Mouse (Mus musculus) layer of hippocampus, adult 8-10 months (tissue): ENCODE measurements at regions not wholly inside any gene's neighbourhood (a gene's known extent, or its start where the extent isn't known, plus 50 kb on each side); places are given as distances from the start of the nearest gene placed in this dataset.

Experiments
- DNase-seq, 2 experiments: peaks; one replicate each; pipeline ENCODE4 v3.0.0; 2022; ENCODE audit warnings: low spot score in 2 of 2

DNA sequence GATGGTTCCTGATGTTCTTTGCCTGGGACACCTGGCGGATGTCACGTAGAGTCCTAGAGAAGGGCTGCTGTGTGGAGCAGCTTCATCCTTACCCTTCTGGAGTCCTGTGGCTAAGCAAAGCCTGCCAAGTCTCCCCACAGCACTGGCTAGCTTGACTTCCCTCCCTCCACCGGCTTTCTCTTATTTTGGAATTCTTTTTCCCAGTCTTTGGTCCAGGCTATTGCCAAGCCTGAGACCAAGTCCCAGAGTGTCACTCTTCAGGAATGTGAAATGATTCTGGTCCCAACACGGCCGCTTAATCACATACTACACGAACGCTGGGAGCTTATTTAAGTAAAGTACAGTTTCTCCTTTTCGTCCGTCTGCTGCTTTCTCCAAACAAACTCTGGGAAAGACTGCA is 146.4 kb downstream of the Fndc1 start:
- no peak for DNase-seq

DNA sequence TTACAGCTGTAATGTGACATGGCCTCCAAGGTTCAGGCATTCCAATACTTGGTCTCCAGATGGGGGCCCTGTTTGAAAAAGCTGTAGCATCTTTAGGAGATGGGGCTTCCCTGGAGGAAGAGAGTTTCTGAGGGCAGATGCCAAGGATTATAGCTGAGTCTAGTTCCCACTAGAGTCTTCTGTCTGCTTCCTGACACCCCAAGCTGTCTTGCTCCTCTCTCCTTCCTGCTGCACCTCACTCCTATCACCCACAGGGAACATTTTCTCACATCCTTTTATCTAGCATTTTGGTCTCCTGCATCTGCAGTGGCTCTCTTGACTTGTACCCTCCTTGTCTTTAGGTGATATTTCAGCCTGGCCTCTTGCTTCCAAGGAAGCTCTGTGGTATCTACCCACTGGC is 147.3 kb downstream of the Fndc1 start:
- no peak for DNase-seq

DNA sequence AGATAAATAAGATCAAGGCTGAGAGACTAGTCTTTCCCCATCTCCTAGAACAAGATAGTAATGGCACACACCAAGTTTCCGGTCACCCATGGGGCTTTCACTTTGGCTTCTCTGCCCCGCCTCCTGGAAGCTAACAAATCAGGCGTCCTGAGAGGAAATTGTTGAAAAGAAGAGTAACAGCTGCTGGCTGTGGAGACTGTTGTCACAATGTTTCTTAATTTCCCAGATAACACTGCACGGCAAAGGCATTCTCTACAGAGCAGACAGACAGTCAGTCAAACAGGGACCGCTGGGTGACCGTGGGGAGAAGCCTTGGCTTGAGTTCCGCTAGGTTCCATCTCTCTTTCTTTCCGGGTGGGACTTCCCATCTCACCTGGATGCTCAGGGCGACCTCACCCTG is 148.2 kb downstream of the Fndc1 start:
- DNase-seq, result no peak

DNA sequence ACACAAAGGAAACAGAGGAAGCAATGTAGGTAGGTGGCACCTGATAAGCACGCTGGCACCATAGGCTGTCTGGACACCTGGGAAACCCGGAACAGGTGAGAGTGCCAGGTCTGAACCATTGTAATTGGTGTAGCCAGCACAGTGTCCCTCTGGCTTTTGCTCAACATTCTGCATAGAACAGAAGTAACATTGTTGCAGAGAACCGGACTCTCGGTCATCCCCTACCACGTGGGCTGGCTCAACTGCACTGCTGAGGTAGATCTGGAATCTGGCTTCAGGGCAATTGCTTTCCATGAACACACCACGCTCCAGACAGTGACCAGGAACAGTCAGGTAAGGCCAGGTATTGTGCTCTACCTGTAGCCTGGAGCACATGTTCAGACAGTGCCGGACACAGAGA is 149.3 kb downstream of the Fndc1 start:
- no peak for DNase-seq

DNA sequence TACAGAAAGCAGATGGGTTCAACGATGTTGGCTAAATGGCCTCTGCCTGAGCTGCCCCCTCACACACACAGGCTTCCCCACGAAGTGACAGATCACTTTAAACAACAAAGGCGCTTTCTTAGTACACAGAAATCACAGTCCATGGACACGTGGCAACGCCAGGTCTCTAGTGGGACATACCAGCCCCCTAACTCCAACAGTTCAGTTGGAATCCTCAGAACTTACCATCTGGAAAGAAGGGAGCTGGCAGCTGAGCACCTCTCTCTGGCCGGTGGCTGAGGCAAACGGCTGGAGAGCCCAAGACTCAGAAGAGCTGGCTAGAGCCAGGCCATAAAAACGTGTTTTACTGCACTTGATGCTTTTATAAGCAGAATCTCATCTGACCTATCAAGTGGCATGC is 149.8 kb downstream of the Fndc1 start:
- no peak for DNase-seq

DNA sequence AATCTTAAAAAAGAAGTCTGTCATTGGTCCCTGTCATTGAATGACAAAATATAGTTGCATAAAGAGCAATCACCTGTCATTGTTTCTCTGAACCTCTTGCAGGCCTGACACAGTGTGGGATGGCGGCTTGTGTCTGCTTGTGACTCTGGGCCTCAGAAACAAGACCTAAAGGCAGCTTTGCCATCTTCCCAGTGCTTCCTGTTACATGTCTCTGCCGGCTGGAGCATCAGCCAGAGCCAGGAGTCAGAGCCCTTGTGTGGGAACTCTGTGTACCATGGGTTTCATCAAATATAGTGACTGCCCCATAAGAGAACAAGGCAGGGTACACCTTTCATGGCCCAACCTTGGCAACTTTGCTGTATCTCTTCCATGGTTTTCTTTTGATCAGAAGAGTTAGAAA is 150.3 kb downstream of the Fndc1 start:
- DNase-seq, result no peak

DNA sequence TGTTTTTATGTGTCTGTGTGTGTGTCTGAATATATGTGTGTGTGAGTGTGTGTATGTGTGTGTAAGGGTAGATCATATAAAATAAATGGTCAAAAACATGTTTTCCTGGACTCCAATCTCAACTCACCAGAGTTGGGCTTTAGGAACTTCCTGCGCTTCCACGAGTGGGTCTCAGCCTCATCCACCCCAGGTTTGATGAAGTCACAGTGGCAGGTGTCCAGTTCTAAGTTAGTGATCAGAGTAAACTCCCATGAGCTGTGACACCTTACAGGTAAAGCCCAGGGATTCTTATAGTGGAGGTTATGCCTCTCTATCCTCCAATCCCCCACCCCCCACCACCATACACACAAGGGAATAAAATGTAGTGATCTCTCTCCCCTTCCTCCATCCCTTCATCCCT is 152.6 kb downstream of the Fndc1 start:
- DNase-seq, result no peak

DNA sequence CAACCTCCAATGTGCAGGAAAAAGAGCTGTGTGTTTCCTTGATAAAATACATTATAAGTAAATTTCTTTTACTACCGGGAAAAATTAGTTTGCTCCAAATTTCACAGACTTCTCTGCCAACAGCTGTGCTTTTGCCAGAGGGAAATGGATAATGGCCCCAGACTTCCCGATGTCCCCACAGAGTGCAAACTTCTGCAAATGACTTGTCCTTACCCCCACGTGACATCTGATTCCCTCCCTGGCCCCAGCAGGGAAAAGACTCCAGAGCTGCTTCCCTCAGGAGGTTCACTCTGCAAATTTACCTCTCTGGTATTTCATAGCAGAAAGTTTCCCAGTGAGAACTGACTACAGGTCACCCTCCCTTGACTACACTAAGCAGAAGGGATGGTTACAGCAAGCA is 159.3 kb downstream of the Fndc1 start:
- no peak for DNase-seq

DNA sequence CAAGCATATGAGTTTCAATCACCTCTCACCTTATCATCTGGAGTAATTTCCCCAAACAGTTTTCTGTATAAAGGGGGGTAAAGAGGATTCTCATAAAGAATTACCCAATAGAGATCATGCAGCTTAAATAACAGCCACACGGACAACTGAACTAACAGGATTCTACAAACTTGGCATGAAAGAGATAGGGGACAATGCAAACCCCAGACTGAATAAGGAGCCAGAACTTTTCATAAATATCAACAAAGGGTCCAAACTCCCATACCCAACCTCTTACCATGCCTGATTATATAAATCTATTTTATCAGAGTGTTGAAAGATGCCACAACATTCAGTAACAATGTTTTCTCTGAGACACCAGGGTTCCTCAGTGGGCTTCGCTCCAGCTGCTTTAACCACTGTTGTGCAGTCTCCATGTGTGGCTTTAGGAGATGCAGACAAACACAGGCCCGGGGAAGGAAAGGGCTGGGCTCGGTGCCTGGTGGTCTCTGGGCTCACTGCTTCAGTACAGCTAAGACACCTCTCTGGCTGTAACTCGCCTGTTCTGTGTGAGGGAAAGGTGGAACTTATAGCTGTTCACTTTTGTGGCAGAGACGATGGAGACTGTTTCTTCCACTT is 160.2 kb downstream of the Fndc1 start:
- no peak for DNase-seq

DNA sequence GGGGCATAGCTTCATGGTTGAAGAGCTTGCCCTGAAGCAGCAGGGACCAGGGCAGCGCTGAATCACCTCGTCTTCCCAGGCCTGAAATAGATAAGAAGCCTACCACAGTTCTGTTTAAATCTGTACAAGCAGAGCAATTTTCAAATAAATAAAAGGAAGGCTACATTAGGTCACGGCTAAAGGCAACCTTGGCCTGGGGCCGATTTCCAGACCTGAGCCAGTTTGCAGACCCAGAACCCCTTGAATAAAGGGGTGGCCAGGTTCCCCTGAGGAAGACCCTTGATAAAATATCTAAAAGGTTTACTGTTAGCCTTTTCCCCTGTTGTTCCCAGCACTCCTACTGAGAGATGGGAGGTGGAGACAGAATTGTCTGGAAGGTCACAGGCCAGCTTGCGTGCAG is 160.9 kb downstream of the Fndc1 start:
- no peak for DNase-seq

DNA sequence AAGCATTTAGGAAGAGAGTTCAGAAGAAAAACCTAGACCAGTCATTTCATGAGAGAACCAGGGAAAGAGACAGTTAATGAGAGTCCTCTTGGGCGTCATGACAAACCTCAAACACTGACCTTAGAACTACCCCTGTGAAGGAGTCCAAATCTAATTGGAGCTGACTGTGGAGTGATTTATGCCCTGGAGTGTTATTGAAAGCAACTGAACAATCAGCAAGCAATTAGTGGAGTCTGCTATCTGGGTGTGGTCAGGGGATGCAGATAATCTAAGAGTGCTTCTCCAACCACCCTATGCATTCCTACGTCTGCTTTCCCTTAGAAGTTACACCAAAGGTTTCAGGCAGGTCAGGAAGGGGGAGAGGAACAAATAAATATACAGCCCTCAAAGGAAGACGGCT is 161.4 kb downstream of the Fndc1 start:
- DNase-seq, result no peak

DNA sequence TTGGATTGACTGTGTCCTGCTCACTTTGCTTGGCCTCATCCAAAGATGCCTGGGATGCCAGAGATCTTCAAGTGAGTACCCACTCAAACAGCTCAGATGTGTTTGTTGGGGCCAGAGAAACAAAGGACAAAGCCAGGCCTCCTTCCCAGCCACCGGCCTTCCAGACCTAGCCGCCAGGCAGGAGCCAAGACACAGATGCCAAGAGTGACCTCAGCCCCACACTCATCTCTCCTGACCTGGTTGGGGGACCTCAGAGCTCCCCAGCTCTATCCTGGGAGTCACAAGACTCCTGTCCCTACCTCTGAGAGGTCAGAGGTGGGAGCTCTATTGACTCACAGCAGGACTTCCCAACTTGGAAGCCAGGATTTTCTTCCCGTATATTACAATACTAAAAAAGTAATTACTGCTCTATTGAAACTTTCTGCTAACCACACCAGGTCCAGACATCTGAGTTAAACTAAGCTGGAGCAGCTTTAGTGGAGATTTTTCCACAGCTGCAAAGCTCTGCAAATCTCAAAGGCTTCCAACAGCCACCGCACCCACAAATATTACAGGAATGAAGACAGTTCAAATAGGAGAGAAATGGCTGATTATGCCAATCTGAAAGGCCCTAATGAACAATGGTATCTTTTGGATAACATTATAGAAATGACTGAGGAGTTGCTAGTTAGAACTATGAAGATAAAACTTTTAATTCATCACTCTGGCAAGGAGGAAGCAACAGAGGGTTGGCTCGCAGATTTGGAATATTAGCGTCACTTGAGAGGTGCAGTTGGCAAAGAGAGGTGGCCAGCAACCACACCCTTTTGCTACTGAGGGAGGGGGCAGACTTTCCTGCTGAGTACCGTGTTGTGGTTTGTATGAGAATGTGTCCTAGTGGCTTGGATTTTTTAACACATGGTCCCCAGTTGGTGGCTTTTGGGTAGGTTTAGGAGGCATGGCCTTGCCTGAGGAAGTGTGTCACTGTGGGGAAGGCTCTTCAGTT is 162.9 kb downstream of the Fndc1 start:
- no peak for DNase-seq

DNA sequence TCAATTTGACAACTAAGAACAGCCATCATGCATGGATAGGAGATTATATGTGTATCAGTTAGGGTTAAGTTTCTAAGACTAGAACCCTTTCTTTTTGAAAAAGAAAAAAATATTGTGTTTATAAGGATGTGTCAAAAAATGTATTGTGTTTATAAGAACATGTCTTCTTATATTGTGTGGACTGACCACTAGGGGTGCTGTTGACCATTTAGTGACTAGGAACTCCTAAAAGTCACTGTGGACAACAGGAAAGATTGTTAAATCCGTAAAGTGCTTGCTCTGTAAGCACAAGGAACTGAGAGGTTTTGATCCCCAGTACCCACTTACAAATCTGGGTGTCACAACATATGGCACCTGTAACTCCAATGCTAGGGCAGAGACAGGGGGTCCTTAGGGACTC is 170.6 kb downstream of the Fndc1 start:
- no peak for DNase-seq

DNA sequence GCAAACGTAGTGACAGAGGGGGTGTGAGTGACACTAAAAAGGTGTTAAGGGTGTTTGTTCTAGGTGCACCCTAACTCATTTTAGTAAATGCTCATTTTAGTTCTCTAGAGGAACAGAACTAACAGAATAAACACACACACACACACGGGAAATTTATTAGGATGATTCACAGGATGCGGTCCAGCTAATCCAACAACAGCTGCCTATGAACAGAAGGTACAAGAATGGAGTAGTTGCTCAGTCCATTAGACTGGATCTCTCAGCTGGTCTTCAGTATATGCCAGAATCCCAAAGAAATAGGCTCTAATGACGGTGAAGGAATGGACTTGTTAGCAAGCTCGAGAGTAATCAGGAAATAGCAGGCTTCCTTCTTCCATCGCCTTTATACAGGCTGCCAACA is 171.1 kb downstream of the Fndc1 start:
- DNase-seq, result no peak

DNA sequence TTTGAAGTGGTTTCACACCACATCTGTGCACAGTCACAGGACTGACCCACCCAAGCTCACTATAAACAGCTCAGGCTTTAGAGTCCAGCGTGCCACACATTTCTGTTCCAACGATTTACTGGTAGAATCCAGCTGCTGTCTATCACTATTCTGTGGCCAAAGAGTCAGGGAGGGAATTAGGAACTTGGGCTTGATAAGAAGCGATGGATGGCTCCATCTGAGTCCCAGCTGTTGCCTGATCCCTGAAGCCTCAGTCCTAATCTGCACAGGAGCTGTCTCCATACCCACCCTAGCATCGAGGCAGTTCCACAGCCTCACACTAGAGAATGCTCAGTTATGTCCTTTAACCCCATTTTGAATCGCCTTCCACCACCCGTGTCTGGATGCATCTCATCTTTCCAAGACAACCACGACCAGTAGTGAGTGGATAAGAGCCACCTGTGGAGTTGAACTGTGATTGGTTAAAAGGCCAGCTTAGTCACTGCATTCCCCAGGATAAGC is 173.0 kb downstream of the Fndc1 start:
- no peak for DNase-seq

DNA sequence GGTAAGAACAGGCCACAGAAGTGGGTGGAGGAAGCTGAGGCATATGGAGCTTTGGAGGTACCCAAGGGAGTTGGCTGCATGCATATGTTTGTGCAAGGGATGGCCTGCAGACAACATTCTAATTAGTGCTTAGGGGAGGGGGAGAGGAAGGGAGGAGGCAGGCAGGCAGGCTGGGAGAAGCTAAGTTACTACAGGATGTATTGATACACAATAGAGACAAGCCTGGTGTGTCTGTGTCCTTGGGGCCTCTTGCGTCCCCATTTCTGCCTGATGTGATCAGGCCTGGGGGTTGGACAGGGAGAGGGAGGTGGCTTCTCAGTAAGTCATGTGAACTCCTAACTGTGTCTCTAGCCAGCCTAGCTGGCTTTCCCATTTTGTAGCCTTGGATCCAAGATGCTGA is 175.1 kb downstream of the Fndc1 start:
- peak; percentile 14 to 23 for DNase-seq

DNA sequence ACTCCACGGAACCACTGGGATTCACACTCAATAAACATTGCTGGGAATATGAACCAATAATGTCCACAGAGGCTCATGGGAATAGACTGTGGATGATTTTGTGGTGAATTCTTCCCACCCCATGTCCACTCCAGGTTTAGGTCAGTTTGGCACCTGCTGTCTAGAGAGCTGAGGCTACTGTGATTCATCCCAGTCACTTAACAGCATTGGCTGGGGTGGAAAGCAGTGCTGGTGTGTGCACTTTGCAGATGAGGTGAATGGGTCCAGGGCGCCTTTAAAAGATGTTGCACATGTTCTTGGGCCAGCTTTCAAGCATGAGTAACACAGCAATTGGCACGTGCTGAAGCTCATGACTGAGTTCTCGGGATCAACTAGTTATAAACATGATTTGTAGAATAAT is 176.7 kb downstream of the Fndc1 start:
- DNase-seq, result no peak

DNA sequence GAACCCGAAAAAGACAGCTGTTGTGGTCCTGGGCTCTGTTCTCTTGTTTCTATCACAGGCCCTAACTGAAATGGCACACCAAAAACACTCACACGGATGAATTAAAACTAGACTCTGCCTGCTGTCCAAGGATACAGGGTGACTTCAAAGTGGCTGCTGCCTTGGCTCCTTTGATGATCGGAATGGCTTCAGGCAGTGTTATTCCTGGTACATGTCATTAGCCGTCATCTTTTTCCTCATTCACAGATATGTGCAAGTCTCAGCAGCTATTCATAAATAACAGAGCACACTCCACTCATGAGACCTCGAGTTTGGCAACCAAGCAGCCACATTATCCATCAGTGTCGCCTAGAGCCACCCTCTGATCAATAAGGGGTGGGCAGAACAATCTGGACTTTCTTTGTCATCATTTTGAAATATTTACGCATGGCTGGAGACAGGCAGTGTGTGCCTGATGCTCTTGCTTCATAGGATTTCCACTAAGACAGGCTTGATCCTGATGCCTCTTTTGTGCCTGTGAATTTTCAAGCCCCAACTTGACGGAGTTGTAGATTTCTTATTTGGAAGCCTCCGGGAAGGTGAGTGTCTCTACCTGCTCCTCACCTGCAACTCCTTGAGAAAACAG is 182.1 kb downstream of the Fndc1 start:
- DNase-seq, result no peak

DNA sequence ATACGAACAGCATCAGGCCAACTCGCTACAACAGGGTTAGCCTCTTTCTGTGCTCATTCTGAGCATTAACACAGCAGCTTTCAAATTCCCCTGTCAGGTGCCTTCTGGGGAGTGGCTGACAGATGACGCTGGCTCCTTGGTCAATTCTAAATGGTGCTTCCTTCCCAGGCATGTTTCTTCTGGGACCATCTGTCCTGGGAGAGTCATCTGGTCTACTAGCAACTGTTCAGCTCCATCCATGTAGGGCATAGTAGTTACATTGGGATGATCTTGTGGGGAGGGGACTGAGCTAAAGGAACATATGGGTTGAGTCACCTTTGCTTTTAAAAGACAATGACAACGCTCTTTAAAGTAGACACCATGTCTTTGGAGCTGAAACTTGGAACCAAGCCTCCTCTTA is 183.5 kb downstream of the Fndc1 start:
- DNase-seq, result no peak

DNA sequence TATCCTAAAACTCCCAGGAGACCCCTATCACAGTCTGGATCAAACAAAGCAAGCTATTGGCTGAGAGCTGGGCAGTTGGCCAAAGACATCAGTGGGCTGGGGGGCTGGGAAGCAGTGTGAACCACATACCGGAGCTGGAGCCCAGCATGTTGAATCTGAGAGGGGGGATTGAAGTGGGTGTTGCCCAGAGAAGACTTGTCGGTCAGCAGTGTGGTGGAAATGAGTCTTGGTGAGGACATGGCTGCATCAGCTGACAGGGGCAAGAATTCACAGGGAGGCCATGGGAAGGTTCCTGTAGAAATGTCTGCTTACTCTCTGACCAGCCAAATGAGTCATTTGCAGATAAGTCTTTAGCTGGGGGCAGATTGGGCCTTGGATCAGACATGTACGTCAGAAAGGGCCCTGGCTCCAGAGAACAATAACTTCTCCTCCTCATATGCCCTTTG is 184.6 kb downstream of the Fndc1 start:
- no peak for DNase-seq

DNA sequence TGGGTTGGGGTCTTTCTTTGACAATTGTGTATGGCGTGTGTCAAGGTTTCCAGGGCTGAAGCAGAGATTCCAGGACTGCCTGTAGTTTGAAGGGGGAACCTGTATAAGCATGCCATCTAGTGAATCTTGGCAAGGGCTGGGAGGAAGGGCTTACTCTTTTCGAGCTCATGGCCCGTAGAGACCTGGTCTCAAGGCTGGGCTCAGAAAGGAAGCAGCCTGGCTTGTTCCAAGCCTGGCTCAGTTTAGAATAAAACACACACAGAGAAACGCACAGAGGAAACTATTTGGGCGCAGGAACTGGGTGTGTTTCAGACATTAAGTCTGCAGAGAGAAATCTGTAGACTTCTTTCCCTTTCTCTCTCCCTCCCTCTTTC is 192.8 kb downstream of the Fndc1 start:
- no peak for DNase-seq
